Mouse (Mus musculus): ENCODE data around the gene Crlf3. TPM values are rescaled to one million over a fixed set of nuclear protein-coding genes. Genes with fewer than 3 reads are reported as not detected.

Crlf3 gene
- total RNA-seq (2021): 10 to 100 TPM; 18.0 to 18.6 TPM
- long read RNA-seq, transcript Crlf3-201 (8 exons, 2,396 nt): major isoform, 15 of 19 reads
- long read RNA-seq, partial matches to known transcripts: 2 of 19 reads
- long read RNA-seq, other reads (novel, unspliced or antisense): 2 of 19 reads

DNA sequence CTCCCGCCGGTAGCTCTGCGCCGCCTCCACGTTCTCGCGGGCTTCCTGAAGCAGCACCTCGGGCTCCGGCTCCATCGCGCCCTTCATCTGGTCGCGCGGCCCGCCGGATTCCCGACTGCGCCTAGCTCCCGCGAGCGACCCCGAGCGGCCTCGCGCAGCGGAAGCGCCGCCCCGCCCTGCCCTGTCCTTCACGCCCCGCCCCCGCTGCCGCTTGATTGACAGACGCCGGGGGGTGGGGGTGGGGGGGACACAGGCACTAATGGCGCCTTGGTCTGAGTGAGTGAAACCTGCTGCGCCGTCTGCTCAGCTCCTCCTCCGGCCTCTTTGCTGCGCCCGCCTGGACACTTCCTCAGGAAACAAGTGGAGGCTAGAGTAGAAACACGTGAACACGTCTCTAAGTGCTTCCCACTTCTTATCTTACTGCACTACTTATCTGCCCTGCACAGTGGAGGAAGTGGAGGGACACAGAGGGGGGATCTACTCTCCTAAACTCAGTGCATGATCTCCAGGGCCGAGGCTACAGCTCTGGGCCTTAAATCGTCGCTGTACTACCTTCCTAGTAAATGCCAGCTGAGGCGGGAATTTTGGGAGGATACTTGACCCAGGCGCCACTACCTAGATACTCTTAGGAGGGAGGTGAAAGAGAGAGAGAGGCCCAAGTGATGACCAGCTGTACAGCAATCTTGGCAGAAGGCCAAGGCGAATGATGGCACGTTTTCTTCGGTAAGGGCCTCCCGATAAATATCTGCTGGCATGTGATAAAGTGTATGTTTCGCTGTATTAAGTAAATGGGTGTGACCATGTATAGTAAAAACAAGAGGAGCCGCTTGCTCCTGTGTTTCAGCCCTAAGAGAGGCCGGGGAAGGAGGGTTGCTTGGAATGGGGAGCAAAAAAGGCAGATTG is at the start of gene Crlf3:
TSS of gene Crlf3 (minus strand) at position 166 of the 903 bp plus-strand sequence.
- DNase-seq (ENCODE audit: low spot score in 2 of 2): peak; percentile 86 to 95

- DNase-seq (ENCODE audit: low spot score in 2 of 2): no peak
Observed at GRCm38 (mm10) chr11:80116411-80116810, 35.6 kb upstream of the Crlf3 start.

DNA sequence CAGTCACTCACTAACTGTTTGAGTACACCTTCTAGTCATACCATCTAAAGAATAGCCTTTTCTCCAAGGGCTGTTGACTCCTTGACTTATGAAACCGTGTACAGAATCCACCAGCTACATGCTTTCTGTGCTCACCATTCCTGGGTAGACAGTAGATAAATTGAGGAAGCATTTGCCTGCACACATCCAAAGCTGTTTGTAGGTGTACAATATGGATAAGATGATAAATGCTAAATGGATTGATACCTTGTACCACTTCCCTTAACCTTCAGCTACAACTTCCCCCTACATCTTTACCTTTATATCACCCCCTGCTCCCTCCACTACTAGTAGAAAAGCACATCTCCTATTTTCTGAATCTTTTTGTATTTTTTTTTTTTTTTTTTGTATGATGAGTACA is 23.6 kb upstream of the Crlf3 start:
- DNase-seq (ENCODE audit: low spot score in 2 of 2): no peak

DNA sequence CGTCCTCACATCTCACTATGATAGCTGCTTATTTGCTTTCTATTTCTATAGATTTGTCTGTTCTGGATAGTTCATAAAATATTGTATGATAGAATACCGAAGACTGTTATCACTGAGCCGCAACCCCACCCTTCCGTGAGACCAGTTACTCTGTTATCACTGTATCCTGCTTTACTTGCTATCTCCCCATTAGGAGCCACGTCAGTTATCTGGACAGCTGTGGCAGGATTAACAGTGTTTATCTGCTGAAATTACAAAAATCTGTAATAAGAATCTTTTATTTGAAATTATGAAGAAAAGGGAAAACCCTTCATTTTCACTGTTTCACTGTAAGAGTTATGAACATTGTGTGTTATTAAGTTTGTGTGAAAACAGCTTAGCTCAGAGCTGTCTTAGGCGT is 20.5 kb upstream of the Crlf3 start:
- no peak for DNase-seq (ENCODE audit: low spot score in 2 of 2)

DNA sequence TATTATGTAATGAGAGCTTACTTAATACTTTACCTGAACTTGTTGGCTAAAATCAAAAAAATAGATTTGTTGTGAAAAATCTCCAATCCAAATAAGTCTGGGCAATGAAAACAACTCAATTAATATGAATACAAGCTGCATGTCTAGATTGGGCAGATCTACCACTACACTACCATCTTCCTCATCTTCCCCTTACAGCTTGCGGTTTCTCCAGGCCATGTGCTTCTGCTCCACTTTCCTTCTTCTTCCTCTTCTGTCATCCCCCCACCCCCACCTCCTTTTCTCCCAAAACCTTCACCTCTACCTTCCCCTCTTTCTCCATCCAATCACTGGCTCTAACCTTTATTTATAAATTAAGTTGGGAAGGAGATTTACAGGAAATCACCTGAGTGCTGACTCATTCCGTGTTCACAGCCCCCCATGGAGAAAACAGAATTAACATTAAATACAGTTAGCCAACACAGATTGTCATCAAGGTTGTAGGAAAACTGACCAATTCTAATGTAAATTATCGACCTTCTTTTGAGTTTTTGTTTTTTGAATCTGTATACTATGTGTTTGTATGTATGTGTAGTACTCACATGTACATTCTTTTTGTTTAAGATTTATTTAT is 17.8 kb upstream of the Crlf3 start:
- no peak for DNase-seq (ENCODE audit: low spot score in 2 of 2)

DNA sequence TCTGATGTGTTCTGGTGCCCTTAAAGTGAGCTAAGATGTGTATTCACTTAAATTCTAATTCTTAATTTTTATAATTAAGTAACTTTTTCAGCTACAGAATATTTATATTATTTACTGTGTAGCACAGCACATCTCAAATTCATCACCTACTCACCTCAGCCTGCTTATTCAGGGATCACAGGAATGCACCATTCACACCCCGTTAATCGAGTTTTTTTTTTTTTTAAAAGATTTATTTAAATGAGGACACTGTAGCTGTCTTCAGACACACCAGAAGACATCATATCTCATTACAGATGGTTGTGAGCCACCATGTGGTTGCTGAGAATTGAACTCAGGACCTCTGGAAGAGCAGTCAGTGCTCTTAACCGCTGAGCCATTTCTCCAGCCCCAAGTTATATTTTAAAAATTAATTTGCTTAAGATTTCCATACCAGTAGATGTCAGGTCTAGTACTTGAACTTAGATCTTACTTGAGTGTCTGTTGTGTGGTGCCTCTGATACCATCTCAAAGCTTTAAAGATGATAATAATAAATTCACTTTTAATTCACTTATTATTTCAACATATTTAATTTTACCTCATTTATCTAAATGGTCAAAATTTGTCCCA is 9.9 kb upstream of the Crlf3 start:
- no peak for DNase-seq (ENCODE audit: low spot score in 2 of 2)

- no peak for DNase-seq (ENCODE audit: low spot score in 2 of 2)
Observed at GRCm38 (mm10) chr11:80089817-80090214, 9.0 kb upstream of the Crlf3 start.

DNA sequence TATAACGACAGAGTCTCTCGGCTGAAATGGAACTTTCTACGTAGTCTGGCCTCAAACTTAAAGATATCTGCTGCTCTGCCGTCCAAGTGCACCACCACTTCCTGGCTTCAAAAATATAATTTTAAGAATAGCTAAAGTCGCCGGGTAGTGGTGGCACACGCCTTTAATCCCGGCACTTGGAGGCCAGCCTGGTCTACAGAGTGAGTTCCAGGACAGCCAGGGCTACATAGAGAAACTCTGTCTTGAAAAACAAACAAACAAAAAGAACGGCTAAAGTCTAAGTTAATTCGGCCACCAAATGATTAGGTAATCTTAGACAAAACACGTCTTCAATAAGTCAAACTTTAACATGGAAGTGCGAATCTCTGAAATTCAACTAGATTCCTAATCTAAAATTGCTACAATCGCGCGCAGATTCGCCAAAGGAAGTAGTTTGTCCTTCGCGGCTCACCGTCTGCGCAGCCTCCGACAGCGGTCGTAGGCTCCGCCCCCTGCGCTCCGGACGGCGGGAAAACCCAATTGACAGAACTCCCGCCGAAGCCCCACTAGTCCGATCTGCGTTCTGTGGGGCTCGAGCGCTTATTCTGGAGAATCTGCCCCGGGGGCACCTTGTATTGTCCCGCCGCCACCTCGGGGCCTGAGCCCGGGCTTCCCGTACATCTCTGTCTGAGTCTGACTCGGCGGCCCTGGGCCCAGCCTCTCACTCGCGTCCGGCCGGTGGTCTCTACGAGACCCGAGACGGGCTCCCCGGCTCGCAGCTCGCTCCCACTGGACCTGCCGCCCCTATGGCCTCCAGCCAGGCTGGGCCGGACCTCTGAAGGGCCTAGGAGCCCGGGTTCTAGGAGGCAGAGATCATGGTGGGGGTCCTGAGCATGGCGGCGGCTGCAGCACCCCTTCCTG is 8.4 kb upstream of the Crlf3 start, which contains the start of gene Atad5:
TSS of gene Atad5 (plus strand) at position 484 of the 900 bp plus-strand sequence.
- DNase-seq (ENCODE audit: low spot score in 2 of 2): peak; percentile 93 to 94

DNA sequence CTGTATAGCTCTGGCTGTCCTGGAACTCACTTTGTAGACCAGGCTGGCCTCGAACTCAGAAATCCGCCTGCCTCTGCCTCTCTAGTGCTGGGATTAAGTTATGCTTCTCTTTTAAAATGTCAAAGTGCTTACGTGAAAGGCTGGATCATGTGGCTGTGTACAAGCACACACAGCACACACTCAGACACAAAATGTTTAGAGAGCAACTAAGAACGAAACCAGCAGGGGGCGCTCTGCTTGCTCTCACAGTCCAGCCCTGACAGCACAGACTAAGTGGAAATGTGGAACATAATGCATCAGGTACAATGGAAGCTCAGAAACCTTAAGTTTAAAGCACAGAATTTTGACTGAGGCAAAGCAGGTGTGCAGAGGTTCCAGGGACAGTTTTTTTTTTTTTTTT is 6.1 kb upstream of the Crlf3 start:
- DNase-seq (ENCODE audit: low spot score in 2 of 2): peak; percentile 79 to 84

DNA sequence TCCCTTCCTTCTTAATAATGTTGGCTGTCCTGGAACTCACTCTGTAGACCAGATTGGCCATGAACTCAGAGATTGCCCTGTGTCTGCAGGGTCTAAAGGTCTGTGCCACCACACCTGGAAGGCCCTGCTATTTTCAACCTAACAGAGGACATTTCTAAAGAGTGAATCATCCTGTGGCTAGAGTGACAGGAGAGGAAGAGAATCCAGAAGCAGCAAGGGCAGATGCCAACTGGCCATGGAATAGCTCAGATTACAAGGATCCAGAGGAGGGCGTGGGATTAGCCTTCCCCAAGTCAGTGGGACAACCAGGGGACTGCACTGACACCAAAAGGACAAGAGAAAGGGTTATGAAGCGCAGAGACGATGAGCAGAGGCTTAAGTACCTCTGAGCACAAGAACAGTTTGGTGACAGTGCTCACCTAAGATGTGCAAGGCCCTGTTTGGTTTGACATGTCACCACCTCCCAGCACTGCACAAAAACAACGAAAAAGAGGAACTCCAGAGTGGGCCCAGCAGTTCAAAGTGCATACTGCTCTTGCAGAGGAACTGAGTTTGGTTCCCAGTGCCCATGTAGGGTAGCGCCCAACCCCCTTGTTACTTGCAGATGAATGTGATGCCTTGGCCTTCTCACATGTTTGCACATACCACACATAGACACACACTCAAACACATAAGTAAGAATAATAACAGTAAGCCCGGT is 4.7 kb upstream of the Crlf3 start:
- no peak for DNase-seq (ENCODE audit: low spot score in 2 of 2)

DNA sequence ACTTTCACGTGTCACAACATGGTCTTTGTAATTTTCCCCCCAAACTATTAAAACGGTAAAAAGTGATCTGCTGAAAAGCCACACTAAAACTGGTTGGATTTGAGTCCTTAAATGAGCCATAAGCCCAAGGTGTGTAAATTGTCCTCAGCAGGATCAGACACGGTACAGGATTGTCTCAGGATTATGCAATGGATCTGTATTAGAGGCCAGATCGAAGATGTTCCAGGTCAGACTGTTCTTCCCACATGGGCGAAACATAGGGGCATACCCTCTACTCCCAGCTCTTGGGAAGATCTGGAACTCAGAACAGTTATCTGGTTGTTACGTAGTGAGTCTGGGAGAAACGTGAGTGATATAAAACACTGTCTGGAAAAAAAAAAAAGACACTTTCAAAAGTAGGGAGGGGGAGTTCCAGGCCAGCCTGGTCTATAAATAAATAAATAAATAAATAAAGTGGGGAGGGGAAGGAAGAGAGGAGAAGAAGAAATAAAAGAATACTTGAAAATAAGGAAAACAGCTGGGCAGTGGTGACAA is 1.1 kb upstream of the Crlf3 start:
- DNase-seq (ENCODE audit: low spot score in 2 of 2): no peak

GRCm38 (mm10) chr11:80080381-80080825 is 388 bp downstream of the Crlf3 start:
- no peak for DNase-seq (ENCODE audit: low spot score in 2 of 2)

DNA sequence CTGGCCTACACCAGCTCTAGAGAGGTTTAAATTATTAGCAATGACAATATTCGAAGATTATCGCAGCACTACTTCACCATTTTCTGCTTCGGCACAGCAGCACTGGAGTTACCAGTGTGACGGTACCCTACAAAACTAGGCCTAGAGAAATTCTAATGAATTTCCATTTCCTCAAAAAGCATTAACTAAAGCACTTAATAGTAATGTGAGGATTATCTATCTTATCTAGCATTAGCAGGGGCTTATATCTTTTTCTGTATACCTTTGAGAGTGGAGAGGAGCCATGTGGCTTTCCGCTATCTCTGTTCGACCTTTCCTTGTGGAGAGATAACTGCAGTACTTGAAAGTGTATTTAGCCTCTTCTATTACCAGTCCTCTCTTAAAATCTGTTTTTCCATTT is 1.0 kb downstream of the Crlf3 start:
- DNase-seq (ENCODE audit: low spot score in 2 of 2): no peak

GRCm38 (mm10) chr11:80078831-80079230 is 2.0 kb downstream of the Crlf3 start:
- no peak for DNase-seq (ENCODE audit: low spot score in 2 of 2)

- no peak for DNase-seq (ENCODE audit: low spot score in 2 of 2)
Observed at GRCm38 (mm10) chr11:80077784-80078545, 2.8 kb downstream of the Crlf3 start.

- DNase-seq (ENCODE audit: low spot score in 2 of 2): no peak
Observed at GRCm38 (mm10) chr11:80075608-80076277, 5.0 kb downstream of the Crlf3 start.

- DNase-seq (ENCODE audit: low spot score in 2 of 2): no peak
Observed at GRCm38 (mm10) chr11:80072365-80072764, 8.4 kb downstream of the Crlf3 start.

GRCm38 (mm10) chr11:80071039-80071438 is 9.8 kb downstream of the Crlf3 start:
- DNase-seq (ENCODE audit: low spot score in 2 of 2): no peak
